Mouse (Mus musculus) MEL (cell line): ENCODE data around the gene Sez6l. TPM values are rescaled to one million over a fixed set of nuclear protein-coding genes. Genes with fewer than 3 reads are reported as not detected.

Experiments
- DNase-seq: peaks from one replicate; pipeline ENCODE4 v3.0.0; 2011; ENCODE audit warnings: low read depth, low spot score
- H3K27ac ChIP-seq: 2 replicates; pipeline ENCODE4 v1.5.1; 2012; ENCODE audit warnings: low read depth, mild to moderate bottlenecking, control low read depth, low read length, moderate library complexity; ENCODE audit not compliant: control insufficient read depth
- H3K27me3 ChIP-seq, 2 experiments: fragments of 150-350 bp in 1 of 2; sonication (generic) in 1 of 2; 2 replicates each; pipeline ENCODE4 v1.6.1; 2012; ENCODE audit warnings: low read length in 2 of 2, mild to moderate bottlenecking in 2 of 2, improper control_type of control experiment in 1 of 2, moderate library complexity in 1 of 2; ENCODE audit not compliant: insufficient read depth in 2 of 2, control insufficient read depth in 1 of 2
- H3K36me3 ChIP-seq, 2 experiments: 2 replicates each; pipeline ENCODE4 v1.6.1; 2012 to 2014; ENCODE audit warnings: low read length in 2 of 2, improper control_type of control experiment in 1 of 2, inconsistent platforms in 1 of 2, mild to moderate bottlenecking in 1 of 2; ENCODE audit not compliant: insufficient read depth in 2 of 2, control insufficient read depth in 1 of 2
- H3K4me1 ChIP-seq, 2 experiments: fragments of 150-350 bp in 1 of 2; sonication (generic) in 1 of 2; 2 replicates each; pipeline ENCODE4 v1.6.1; 2012; ENCODE audit warnings: low read length in 2 of 2, improper control_type of control experiment in 1 of 2, mild to moderate bottlenecking in 1 of 2; ENCODE audit not compliant: insufficient read depth in 2 of 2, control insufficient read depth in 1 of 2
- H3K4me3 ChIP-seq, 2 experiments: fragments of 150-350 bp in 1 of 2; sonication (generic) in 1 of 2; 2 replicates each; pipeline ENCODE4 v1.5.1; 2012; ENCODE audit warnings: low read depth in 2 of 2, low read length in 2 of 2, mild to moderate bottlenecking in 2 of 2, moderate library complexity in 2 of 2, control low read depth in 1 of 2, improper control_type of control experiment in 1 of 2; ENCODE audit not compliant: control insufficient read depth in 1 of 2, insufficient read depth in 1 of 2
- H3K79me2 ChIP-seq: 2 replicates; pipeline ENCODE4 v1.6.1; 2012; ENCODE audit warnings: mild to moderate bottlenecking, low read length, moderate library complexity; ENCODE audit not compliant: control insufficient read depth, poor library complexity, insufficient read depth
- H3K9ac ChIP-seq: 2 replicates; pipeline ENCODE4 v1.6.1; 2012; ENCODE audit warnings: low read depth, mild to moderate bottlenecking, control low read depth, low read length, moderate library complexity; ENCODE audit not compliant: control insufficient read depth, poor library complexity, severe bottlenecking
- H3K9me3 ChIP-seq: fragments of 150-350 bp; sonication (generic); replicated peaks from 2 replicates; pipeline ENCODE4 v1.6.1; 2012; ENCODE audit warnings: mild to moderate bottlenecking, low read length, improper control_type of control experiment, moderate library complexity; ENCODE audit not compliant: insufficient read depth
- BHLHE40 ChIP-seq: IDR thresholded peaks from 2 replicates; pipeline ENCODE4 v1.6.1; 2012; ENCODE audit warnings: low read depth, mild to moderate bottlenecking, inconsistent platforms, low read length, improper control_type of control experiment, borderline replicate concordance
- CTCF ChIP-seq, 3 experiments: IDR thresholded peaks in 2 of 3; conservative IDR thresholded peaks in 1 of 3; 2 replicates each; pipeline ENCODE4 v1.5.1; 2011 to 2012; ENCODE audit warnings: low read length in 3 of 3, low read depth in 2 of 3, mild to moderate bottlenecking in 2 of 3, improper control_type of control experiment in 1 of 3, inconsistent platforms in 1 of 3, mixed read lengths in 1 of 3, moderate library complexity in 1 of 3; ENCODE audit not compliant: control insufficient read depth in 1 of 3, insufficient read depth in 1 of 3, poor library complexity in 1 of 3, severe bottlenecking in 1 of 3
- EP300 ChIP-seq, 2 experiments: IDR thresholded peaks; 2 replicates each; pipeline ENCODE4 v1.6.1; 2011; ENCODE audit warnings: improper control_type of control experiment in 2 of 2, low read length in 2 of 2, low read depth in 1 of 2, mild to moderate bottlenecking in 1 of 2
- ETS1 ChIP-seq: IDR thresholded peaks from 2 replicates; pipeline ENCODE4 v1.6.1; 2012; ENCODE audit warnings: low read depth, mild to moderate bottlenecking, inconsistent platforms, low read length, improper control_type of control experiment, moderate library complexity
- GABPA ChIP-seq: IDR thresholded peaks from 2 replicates; pipeline ENCODE4 v1.6.1; 2012; ENCODE audit warnings: low read depth, mild to moderate bottlenecking, inconsistent platforms, low read length, improper control_type of control experiment, moderate library complexity
- MAFK ChIP-seq: IDR thresholded peaks from 2 replicates; pipeline ENCODE4 v1.6.1; 2011; ENCODE audit warnings: low read depth, mild to moderate bottlenecking, low read length, improper control_type of control experiment, borderline replicate concordance
- POLR2A ChIP-seq, 2 experiments: IDR thresholded peaks; 2 replicates each; pipeline ENCODE4 v1.6.1; 2011 to 2012; ENCODE audit warnings: low read length in 2 of 2, mild to moderate bottlenecking in 2 of 2, control low read depth in 1 of 2, improper control_type of control experiment in 1 of 2, low read depth in 1 of 2, moderate library complexity in 1 of 2; ENCODE audit not compliant: control insufficient read depth in 1 of 2, insufficient read depth in 1 of 2, poor library complexity in 1 of 2
- RAD21 ChIP-seq: IDR thresholded peaks from 2 replicates; pipeline ENCODE4 v1.6.1; 2011; ENCODE audit warnings: mild to moderate bottlenecking, low read depth, low read length, improper control_type of control experiment
- SMC3 ChIP-seq: IDR thresholded peaks from 2 replicates; pipeline ENCODE4 v1.6.1; 2011; ENCODE audit warnings: low read depth, low read length, improper control_type of control experiment
- TAL1 ChIP-seq: IDR thresholded peaks from 2 replicates; pipeline ENCODE4 v1.6.1; 2012; ENCODE audit warnings: mild to moderate bottlenecking, inconsistent platforms, low read length, moderate library complexity, mixed read lengths
- UBTF ChIP-seq: IDR thresholded peaks from 2 replicates; pipeline ENCODE4 v1.6.1; 2012; ENCODE audit warnings: low read depth, mild to moderate bottlenecking, inconsistent platforms, low read length, improper control_type of control experiment, moderate library complexity, borderline replicate concordance; ENCODE audit not compliant: insufficient read depth
- USF2 ChIP-seq, 2 experiments: IDR thresholded peaks; 2 replicates each; pipeline ENCODE4 v1.6.1; 2011 to 2012; ENCODE audit warnings: improper control_type of control experiment in 2 of 2, low read length in 2 of 2, borderline replicate concordance in 1 of 2, inconsistent platforms in 1 of 2, low read depth in 1 of 2, mild to moderate bottlenecking in 1 of 2; ENCODE audit not compliant: insufficient read depth in 1 of 2
- polyA plus RNA-seq, 2 experiments: library from polyadenylated mRNA; stranded (reverse) in 1 of 2; unstranded in 1 of 2; fragments of >175 nt in 1 of 2; fragments of >200 nt in 1 of 2; gene quantifications; 2 replicates each; pipeline versions ENCODE4 v1.2.1 to v1.2.4; 2012; ENCODE audit warnings: low replicate concordance in 2 of 2, low read depth in 1 of 2; ENCODE audit not compliant: insufficient read length in 2 of 2, insufficient read depth in 1 of 2, missing spikeins in 1 of 2
- total RNA-seq: library from RNA; depleted of rRNA; stranded (reverse); fragments of 300-350 nt; gene quantifications from 2 replicates; pipeline ENCODE4 v1.2.3, GENCODE M21; 2012

Gene Sez6l
- total and polyA plus RNA-seq, 3 experiments = not detected

GRCm38 (mm10) chr5:112473453-112473852 is 103.5 kb downstream of the Sez6l start:
- Histone ChIP-seq H3K9ac (no peak overlapping the region), H3K4me1 (no peaks in the 10 kb centered on the region), H3K4me3 (no peak overlapping the region), H3K9me3 (no peaks in the 10 kb centered on the region), H3K27me3 (no peaks in the 10 kb centered on the region), H3K27ac (no peak overlapping the region), H3K79me2 (no peaks in the 10 kb centered on the region), H3K36me3 (no peaks in the 10 kb centered on the region)
- no peak for DNase-seq
- TF ChIP-seq EP300 (IDR thresholded peaks at IDR 0.05; ENCODE audit: low read depth in 1 of 2, low read length in 2 of 2) (no peak), MAFK (no peak), ETS1 (no peak), TAL1 (no peak), USF2 (IDR thresholded peaks at IDR 0.05; ENCODE audit: borderline replicate concordance in 1 of 2, insufficient read depth in 1 of 2, low read depth in 1 of 2, low read length in 2 of 2) (no peak), GABPA (no peak), BHLHE40 (no peak)

- peak; percentile 18 for DNase-seq
- Histone ChIP-seq H3K4me3 (no peak overlapping the region), H3K4me1 (no peaks in the 10 kb centered on the region), H3K9me3 (no peaks in the 10 kb centered on the region), H3K36me3 (no peaks in the 10 kb centered on the region), H3K79me2 (no peaks in the 10 kb centered on the region), H3K9ac (no peak overlapping the region), H3K27me3 (no peaks in the 10 kb centered on the region), H3K27ac (no peak overlapping the region)
- TF ChIP-seq RAD21 (peak; percentile 43), EP300 (IDR thresholded peaks at IDR 0.05; ENCODE audit: low read depth in 1 of 2, low read length in 2 of 2) (no peak), CTCF (IDR thresholded peaks at IDR 0.05 in 2 of 3, conservative IDR thresholded peaks at IDR 0.05 in 1 of 3; ENCODE audit: control insufficient read depth in 1 of 3, insufficient read depth in 1 of 3, low read depth in 2 of 3, low read length in 3 of 3, poor library complexity in 1 of 3, severe bottlenecking in 1 of 3) (peak; percentile 28 to 46 (median 41); a peak in 5 of 6 replicates), SMC3 (peak; percentile 20; the same call in 1 of the 2 replicates)
These were observed 106.8 kb downstream of the Sez6l start for GRCm38 (mm10) chr5:112470144-112470543.

GRCm38 (mm10) chr5:112468986-112469581 is 107.9 kb downstream of the Sez6l start:
- Histone ChIP-seq H3K9me3 (no peaks in the 10 kb centered on the region), H3K27me3 (no peaks in the 10 kb centered on the region), H3K9ac (no peak overlapping the region), H3K4me1 (no peaks in the 10 kb centered on the region), H3K36me3 (no peaks in the 10 kb centered on the region), H3K4me3 (no peak overlapping the region), H3K79me2 (no peaks in the 10 kb centered on the region), H3K27ac (no peak overlapping the region)
- TF ChIP-seq POLR2A (IDR thresholded peaks at IDR 0.05; ENCODE audit: control insufficient read depth in 1 of 2, insufficient read depth in 1 of 2, low read depth in 1 of 2, low read length in 2 of 2, poor library complexity in 1 of 2) = no peak
- TF ChIP-seq MAFK = no peak
- no peak for TF ChIP-seq RAD21
- TF ChIP-seq UBTF = no peak
- no peak for DNase-seq
